Mouse (Mus musculus) v-Abl transformed pro-B cells (cell line): ENCODE measurements at regions not wholly inside any gene's neighbourhood (a gene's known extent, or its start where the extent isn't known, plus 50 kb on each side); places are given as distances from the start of the nearest gene placed in this dataset.

Experiments
- in situ Hi-C, 2 experiments: fragments of 400-800 bp; cut with MboI; formaldehyde crosslinking; loops; one replicate each; pipeline ENCODE4 v1.15.1; 2025; ENCODE audit not compliant: unreplicated experiment in 2 of 2

- in situ Hi-C loops = no loop called here
Observed at GRCm38 (mm10) chr13:53721038-53721463, 248.2 kb upstream of the Msx2 start.

DNA sequence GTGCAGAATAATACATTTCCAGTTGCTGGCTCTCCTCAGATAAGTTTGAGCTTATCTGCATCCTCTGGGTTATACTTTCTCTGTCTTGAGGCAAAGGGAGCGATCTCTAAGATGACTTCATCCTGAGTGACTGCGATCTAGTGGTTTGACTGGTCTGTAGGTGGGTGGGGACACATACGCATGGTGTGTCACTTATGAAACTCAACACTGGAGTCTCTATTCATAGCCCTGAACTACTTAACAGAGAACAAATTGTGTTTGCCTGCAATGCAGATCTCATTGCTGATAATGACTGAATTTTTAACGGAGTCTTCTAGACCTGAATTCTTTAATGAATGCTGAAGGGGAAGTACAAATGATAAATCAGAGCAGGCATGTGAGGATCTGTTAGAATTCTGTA, 244.7 kb upstream of the Msx2 start:
- in situ Hi-C loops = no loop called here

GRCm38 (mm10) chr13:53717086-53717485, 244.2 kb upstream of the Msx2 start:
- in situ Hi-C loops = no loop called here

DNA sequence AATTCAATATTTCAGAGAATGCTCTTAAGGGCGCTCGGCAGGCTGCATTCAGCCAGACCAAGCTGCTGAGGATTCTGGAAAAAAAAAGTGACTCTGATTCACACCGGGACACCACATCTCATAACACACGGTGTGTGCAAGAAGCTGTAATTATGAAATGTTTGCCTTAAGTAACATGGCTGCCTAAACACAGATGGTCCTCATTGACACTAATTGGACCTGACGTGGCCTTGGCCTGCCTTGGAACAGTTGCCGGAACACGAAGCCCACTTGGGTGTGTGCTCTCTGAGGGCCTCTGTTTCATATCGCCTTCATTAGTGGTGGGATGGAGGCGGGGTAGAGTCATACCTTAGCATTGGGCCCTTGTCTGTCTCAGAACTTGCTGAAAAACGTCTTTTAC, 236.2 kb upstream of the Msx2 start:
- in situ Hi-C loops = no loop called here

GRCm38 (mm10) chr13:53707548-53707947, 234.7 kb upstream of the Msx2 start:
- in situ Hi-C loops = no loop called here

- in situ Hi-C loops = no loop called here
Observed at GRCm38 (mm10) chr13:53704104-53704503, 231.2 kb upstream of the Msx2 start.

GRCm38 (mm10) chr13:53700236-53700635, 227.4 kb upstream of the Msx2 start:
- in situ Hi-C loops = no loop called here

DNA sequence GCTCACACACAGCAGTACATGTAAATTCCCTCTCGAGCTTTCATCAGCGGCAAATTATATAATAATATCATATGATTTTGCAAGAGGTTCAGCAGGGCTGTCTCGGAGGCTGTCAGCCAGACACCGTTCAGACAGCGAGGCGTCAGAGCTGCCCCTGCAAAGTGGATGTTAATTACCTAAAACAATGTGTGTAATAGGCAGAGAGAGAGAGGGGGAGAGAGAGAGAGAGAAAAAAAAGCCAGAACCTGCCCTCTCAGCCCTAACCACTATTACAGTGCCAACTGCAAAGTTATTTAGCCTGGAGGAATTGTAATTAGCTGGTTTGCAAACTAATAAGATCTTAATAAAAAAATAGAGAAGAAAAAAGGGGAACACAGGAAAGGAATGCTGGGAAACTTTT, 225.1 kb upstream of the Msx2 start:
- in situ Hi-C loops = no loop called here

DNA sequence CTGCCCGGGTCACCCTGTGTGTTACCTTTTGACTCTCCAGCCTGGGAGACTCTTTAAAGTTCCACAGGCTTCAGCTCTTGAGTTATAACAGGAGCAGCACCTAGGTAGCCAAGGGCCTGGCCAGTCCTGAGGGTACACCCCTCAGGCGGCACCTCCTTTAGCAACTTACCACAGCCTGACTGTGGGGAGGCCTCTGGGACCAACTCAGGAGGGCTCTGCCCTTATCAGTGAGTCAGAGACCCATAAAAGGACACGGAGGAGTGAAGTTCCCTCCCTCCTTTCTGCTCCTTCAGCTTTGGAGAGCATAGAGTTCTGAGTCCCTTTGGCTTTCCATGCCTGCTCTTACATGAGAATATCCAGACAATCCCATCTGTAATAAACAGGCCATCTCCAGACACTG, 222.5 kb upstream of the Msx2 start:
- in situ Hi-C loops = no loop called here

DNA sequence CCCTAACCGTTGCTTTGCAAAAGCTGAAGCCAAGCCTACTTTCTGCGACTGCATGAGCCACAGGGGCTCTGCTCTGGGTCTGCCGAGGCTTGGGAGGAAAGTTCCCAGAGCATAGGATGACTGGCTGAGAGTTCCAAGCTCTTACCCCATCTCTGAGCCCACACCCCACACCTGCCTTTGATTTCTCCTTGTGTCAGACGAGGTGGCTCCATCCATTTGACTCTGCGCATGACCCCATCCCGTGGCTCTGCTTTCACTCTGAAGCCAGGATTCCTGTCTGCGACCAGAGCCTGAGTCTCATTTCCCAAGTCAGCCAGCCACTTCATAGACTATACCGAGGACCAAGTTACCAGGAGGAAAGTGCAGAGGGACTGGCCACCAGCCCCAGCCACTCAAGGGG, 216.1 kb upstream of the Msx2 start:
- in situ Hi-C loops = no loop called here

DNA sequence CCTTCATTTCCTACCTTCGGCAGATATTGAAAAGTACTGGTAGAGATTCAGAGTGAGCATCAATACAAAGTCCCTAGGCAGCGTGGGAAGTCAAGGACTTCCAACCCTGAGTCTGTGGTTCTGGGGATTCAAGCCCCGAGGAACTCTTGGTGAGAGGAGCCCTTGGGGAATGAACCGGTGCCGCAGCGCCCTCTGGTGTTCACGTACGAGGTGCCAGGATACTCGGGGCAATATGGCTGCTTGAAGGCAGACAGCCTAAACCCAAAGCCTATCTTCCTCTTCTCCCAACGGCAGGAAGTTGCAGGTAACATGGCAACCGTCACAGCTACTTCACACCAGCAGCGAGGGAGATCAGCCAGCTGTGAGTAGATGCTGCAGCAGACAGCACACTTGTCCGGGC, 215.6 kb upstream of the Msx2 start:
- in situ Hi-C loops = no loop called here

- in situ Hi-C loops = no loop called here
Observed at GRCm38 (mm10) chr13:53684498-53684897, 211.6 kb upstream of the Msx2 start.

DNA sequence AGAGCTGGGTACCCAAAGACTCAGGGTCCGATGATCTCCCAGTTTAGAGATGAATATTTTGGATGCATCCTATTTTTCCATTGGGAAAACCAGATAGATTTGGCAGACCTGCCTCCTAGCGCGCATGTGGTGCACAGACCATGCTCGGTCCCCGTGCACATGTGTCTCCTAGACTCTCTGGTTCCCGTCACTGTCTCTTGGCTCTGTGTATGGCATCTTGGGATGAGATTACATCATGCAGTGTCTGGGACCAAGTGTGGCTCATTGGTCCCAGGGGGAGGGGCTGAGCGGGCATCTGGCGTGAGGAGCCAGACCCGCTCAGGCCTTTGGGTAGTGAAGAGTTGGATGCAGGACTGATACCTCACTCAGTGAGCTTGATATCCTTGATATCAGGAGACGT, 204.3 kb upstream of the Msx2 start:
- in situ Hi-C loops = no loop called here

- in situ Hi-C loops = no loop called here
Observed at GRCm38 (mm10) chr13:53670361-53670760, 197.5 kb upstream of the Msx2 start.

DNA sequence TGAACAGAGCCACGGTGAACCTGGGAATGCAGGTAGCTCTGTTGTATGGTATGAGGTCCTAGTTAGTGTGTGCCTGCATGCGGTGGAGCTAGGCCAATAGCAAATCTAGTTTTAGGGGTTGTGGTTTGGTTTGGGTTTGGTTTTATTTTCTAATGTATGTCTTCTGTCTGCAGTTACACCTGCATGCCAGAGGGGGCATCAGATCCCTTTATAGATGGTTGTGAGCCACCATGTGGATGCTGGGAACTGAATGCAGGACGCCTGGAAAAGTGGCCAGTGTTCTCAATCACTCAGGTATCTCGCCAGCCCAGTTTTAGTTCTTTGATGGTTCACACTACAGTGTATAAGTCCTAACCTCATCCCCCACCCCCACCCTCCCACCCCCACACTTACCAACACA, 194.6 kb upstream of the Msx2 start:
- in situ Hi-C loops = no loop called here

- in situ Hi-C loops = no loop called here
Observed at GRCm38 (mm10) chr13:53665592-53665991, 192.7 kb upstream of the Msx2 start.

GRCm38 (mm10) chr13:53664631-53665230, 191.9 kb upstream of the Msx2 start:
- in situ Hi-C loops = no loop called here

GRCm38 (mm10) chr13:53652826-53653225, 180.0 kb upstream of the Msx2 start:
- in situ Hi-C loops = no loop called here

DNA sequence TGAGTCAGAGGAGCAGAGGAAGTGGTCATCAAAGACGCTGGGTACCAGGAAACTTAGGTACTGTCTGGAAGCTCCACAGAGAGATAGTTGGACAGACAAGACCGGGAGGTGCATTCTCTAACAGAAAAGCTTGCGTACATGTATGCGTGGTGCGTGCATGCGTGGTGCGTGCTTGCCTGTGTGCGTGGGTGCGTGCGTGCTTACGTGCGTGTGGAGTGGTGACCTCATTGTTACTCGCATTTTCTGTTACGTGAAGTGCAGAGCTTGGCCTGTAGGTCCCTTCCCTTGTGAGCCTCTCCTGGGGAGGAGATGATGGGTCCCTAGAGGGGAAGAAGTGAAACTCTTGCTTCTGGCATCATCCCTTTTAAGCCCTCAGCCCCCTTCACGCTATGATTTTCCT, 175.5 kb upstream of the Msx2 start:
- in situ Hi-C loops = no loop called here

- in situ Hi-C loops = no loop called here
Observed at GRCm38 (mm10) chr13:53642557-53642956, 169.7 kb upstream of the Msx2 start.

- in situ Hi-C loops = no loop called here
Observed at GRCm38 (mm10) chr13:53639584-53639983, 166.7 kb upstream of the Msx2 start.

DNA sequence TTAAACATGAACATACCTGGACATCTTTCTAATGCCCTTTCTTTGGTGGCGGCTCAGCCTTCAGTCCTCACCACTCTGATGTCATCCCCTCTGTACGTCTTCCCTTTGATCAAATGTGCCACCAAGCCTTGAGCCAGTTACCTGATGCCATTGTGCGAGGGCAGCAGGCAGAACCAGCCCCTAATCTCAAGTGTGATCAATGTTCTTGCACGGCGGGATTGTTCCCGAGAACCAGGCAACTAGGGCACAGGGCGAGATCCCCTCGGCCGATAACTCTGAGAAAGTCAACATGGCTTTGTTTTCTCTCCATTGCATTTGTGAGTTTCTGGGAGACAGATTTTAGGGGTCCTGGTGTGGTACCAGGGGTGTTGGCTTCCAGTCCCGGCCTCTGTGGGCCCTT, 166.2 kb upstream of the Msx2 start:
- in situ Hi-C loops = no loop called here

- in situ Hi-C loops = no loop called here
Observed at GRCm38 (mm10) chr13:53636011-53636410, 163.1 kb upstream of the Msx2 start.
